In genomic region chr3:17796766-17797165, GRCm38 (mm10) we compare ENCODE assay signal across 12 mouse cellular contexts.
DNase-seq lines count a peak whose midpoint lies in the region; ATAC-seq and TF ChIP-seq lines count a peak whose summit lies in the region.
"Had no signal": no experiment of that assay in that cellular context is flagged by ENCODE, and none has a peak within 500 bp of the region (broad histone marks: within the 10 kb centered on the region; RNA-seq: fewer than 3 reads in every experiment).

No protein-coding gene starts in this region.

- peak overlapping the region; percentile 87 for H3K9ac ChIP-seq in hindbrain, postnatal 0 days (replicated peaks; ENCODE audit: low read length)
- peak overlapping the region; percentile 89 for H3K9ac ChIP-seq in neural tube, embryonic 15.5 days (replicated peaks)
- H3K9ac ChIP-seq: embryonic facial prominence, embryonic 15.5 days; liver, embryonic 12.5 days had no signal

- H3K27ac ChIP-seq in forebrain, embryonic 10.5 days, result peak overlapping the region; percentile 98; the same call in 1 of the 2 replicates
- peak overlapping the region; percentile 94 for H3K27ac ChIP-seq in hindbrain, postnatal 0 days
- H3K27ac ChIP-seq in neural tube, embryonic 15.5 days (replicated peaks), result peak overlapping the region; percentile 97
- H3K27ac ChIP-seq: embryonic facial prominence, embryonic 15.5 days; liver, embryonic 12.5 days had no signal

- no peaks in the 10 kb centered on the region for H3K9me3 ChIP-seq in forebrain, embryonic 10.5 days
- no peaks in the 10 kb centered on the region for H3K9me3 ChIP-seq in hindbrain, postnatal 0 days (ENCODE audit: low read length)
- no peaks in the 10 kb centered on the region for H3K9me3 ChIP-seq in neural tube, embryonic 15.5 days (replicated peaks)
- H3K9me3 ChIP-seq: embryonic facial prominence, embryonic 15.5 days; liver, embryonic 12.5 days had no signal

- peaks cover 19% of the 10 kb centered on the region; the same call in 1 of the 2 replicates for H3K36me3 ChIP-seq in forebrain, embryonic 10.5 days (replicated peaks)
- no peaks in the 10 kb centered on the region for H3K36me3 ChIP-seq in hindbrain, postnatal 0 days (ENCODE audit: insufficient read depth, low read length)
- H3K36me3 ChIP-seq in neural tube, embryonic 15.5 days, result no peaks in the 10 kb centered on the region
- H3K36me3 ChIP-seq: embryonic facial prominence, embryonic 15.5 days; liver, embryonic 12.5 days had no signal

- peak overlapping the region; percentile 70; the same call in 1 of the 2 replicates for H3K4me3 ChIP-seq in forebrain, embryonic 10.5 days
- peak overlapping the region; percentile 64 for H3K4me3 ChIP-seq in hindbrain, postnatal 0 days (ENCODE audit: low read length)
- H3K4me3 ChIP-seq in neural tube, embryonic 15.5 days (replicated peaks), result peak overlapping the region; percentile 60
- H3K4me3 ChIP-seq: embryonic facial prominence, embryonic 15.5 days; liver, embryonic 12.5 days had no signal

- DNase-seq in frontal cortex, adult 2 months (ENCODE audit: extremely low spot score in 1 of 2, low spot score in 1 of 2), result no peak
- no peak for DNase-seq in forebrain, embryonic 10.5 days (ENCODE audit: extremely low spot score, low spot score)
- DNase-seq in hindbrain, postnatal 0 days (ENCODE audit: low spot score), result no peak
- no peak for DNase-seq in ovary, adult 18-20 months (ENCODE audit: low spot score)
- no peak for DNase-seq in ovary, postnatal 14 days (ENCODE audit: low spot score)
- no peak for DNase-seq in testis, postnatal 14 days (ENCODE audit: low spot score)
- DNase-seq: adrenal gland, postnatal 25 days; lung, postnatal 4 days had no signal

- H3K4me2 ChIP-seq in hindbrain, postnatal 0 days (ENCODE audit: low read depth, low read length), result peak overlapping the region; percentile 61
- H3K4me2 ChIP-seq in neural tube, embryonic 15.5 days, result peak overlapping the region; percentile 79
- H3K4me2 ChIP-seq: embryonic facial prominence, embryonic 15.5 days; liver, embryonic 12.5 days had no signal

- H3K27me3 ChIP-seq in forebrain, embryonic 10.5 days (ENCODE audit: poor library complexity, severe bottlenecking), result peaks cover 54% of the 10 kb centered on the region
- H3K27me3 ChIP-seq in hindbrain, postnatal 0 days (ENCODE audit: insufficient read depth, low read length), result no peaks in the 10 kb centered on the region
- H3K27me3 ChIP-seq in neural tube, embryonic 15.5 days (replicated peaks), result no peaks in the 10 kb centered on the region

- no peak for TF ChIP-seq CTCF in hindbrain, postnatal 0 days (IDR thresholded peaks at IDR 0.05; ENCODE audit: low read depth)

- peak; percentile 26; the same call in 1 of the 2 replicates for ATAC-seq in frontal cortex, adult (ENCODE audit: low TSS enrichment)
- no peak for ATAC-seq in hindbrain, postnatal 0 days
- no peak for ATAC-seq in neural tube, embryonic 15.5 days (ENCODE audit: low FRiP score)
- ATAC-seq: liver, embryonic 12.5 days had no signal

- H3K4me1 ChIP-seq in forebrain, embryonic 10.5 days, result peaks cover 52% of the 10 kb centered on the region
- H3K4me1 ChIP-seq in hindbrain, postnatal 0 days (ENCODE audit: insufficient read depth, low read length), result no peaks in the 10 kb centered on the region
- peaks cover 3% of the 10 kb centered on the region; the same call in 1 of the 2 replicates for H3K4me1 ChIP-seq in neural tube, embryonic 15.5 days

- 40% methylated on average over 3 of the region's 3 CpGs for WGBS in forebrain, embryonic 10.5 days
- WGBS in hindbrain, postnatal 0 days, result 26% methylated on average over 3 of the region's 3 CpGs
- 13% methylated on average over 3 of the region's 3 CpGs for WGBS in neural tube, embryonic 15.5 days
